Mouse (Mus musculus): Measurements from ENCODE around the gene Atg5. TPM values are rescaled to one million over a fixed set of nuclear protein-coding genes. Genes with fewer than 3 reads are reported as not detected.

The Atg5 gene
- total RNA-seq (2023): 19.4 and 20.6 TPM in 2 replicates

GRCm38 (mm10) chr10:44268145-44268860 lies at the start of gene Atg5:
Atg5 (plus strand) TSS chr10:44268358.

Other genes with a start within 250 kb of the Atg5 start
- gene Crybg1, start 119.5 kb upstream of the Atg5 start, total RNA-seq (2023): 25.6 and 30.7 TPM in 2 replicates

Data from neutrophil, adult 65 days (primary cell).